Mouse (Mus musculus) olfactory bulb, adult 2 months (tissue): ENCODE measurements around the gene Dnah2.

Source experiments
- CTCF ChIP-seq: fragments of 200-500 bp; IDR thresholded peaks from 2 replicates; pipeline ENCODE4 v1.5.1; 2012; ENCODE audit warnings: low read depth, mild to moderate bottlenecking, low read length, moderate library complexity; ENCODE audit not compliant: insufficient read depth
- POLR2A ChIP-seq: fragments of 200-500 bp; IDR thresholded peaks from 2 replicates; pipeline ENCODE4 v1.6.1; 2012; ENCODE audit warnings: mild to moderate bottlenecking, low read depth, low read length, moderate library complexity; ENCODE audit not compliant: insufficient read depth

DNA sequence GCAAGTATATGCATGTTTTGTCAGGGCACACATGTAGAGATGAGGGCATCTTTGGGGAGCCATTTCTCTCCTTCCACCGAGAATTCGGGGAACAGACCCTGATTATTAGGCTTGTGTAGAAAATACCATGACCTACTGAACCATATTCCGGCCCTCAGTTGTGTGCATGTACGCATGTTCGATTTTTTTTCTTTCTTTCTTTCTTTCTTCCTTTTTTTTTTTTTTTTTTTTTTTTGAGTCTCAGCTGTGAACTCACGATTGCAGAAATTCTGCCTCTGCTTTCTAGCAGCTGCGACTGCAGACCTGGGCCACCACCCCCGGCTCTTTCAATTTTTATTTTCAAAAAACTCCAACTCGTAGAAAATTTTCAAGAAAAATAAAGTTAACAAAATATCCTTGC lies 23.2 kb downstream of the Dnah2 start:
- TF ChIP-seq CTCF = no peak
- TF ChIP-seq POLR2A = no peak
